Mouse (Mus musculus): Measurements from ENCODE around the gene Dpf3.

Dpf3 gene

DNA sequence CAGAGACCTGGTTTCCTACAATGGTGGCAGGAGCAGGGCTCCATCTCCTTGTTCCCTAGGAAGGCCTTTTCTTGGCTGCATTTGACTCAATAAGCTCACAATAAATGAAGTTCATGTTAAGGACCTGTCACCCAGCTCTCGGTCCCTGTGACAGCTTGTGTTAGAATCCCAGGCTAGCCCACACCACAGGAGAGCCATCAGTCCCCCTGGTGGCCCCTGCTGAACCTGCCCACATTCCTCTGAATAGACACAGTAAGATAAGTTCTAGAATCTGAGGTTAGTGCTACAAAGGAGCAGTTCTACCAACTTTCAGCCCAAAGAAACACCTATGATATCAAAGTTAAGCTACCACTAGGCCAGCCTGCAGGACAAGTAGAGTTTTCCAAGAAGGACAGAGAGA lies 149.2 kb downstream of the Dpf3 start:
- no peak for DNase-seq (ENCODE audit: low spot score)

DNA sequence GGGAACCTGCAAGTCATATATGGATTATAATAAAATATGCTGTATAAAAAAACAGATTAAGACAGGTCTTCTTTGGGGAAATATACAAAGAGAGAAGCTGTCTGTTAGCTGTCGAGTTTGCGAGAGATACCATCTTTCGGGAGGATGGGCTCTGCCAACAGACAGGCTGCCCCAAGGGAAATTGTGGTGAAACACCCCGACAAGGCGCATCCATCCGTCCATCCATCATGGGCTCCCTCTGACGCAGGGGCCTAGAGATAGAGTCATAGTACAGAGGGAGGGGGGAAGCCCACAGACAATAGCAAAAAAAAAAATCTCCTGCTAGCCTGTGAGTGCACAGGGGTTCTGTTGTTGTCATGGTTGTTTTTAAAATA lies 149.8 kb downstream of the Dpf3 start:
- DNase-seq (ENCODE audit: low spot score), result no peak

GRCm38 (mm10) chr12:83337077-83337775 lies 150.3 kb downstream of the Dpf3 start:
- no peak for DNase-seq (ENCODE audit: low spot score)

- no peak for DNase-seq (ENCODE audit: low spot score)
Measured at GRCm38 (mm10) chr12:83330056-83330455, 157.5 kb downstream of the Dpf3 start.

DNA sequence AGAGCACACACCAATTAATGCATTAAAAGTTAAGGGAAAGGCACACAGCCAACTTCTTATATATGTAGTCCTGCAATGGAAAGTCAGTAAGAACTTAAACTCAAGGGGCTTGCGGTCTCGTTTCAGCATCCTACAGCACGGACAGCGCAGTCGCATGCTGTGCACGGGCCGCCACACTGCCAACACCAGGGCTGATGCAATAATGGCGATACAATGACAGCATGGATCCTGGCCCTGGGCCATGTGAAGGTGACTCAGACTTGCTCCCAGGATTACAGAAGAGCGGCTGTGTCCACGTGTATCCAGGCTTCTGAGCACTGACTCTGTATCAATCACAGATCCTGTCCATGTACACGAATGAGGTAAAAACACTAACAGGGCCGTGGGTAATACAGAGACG lies 158.6 kb downstream of the Dpf3 start:
- no peak for DNase-seq (ENCODE audit: low spot score)

DNA sequence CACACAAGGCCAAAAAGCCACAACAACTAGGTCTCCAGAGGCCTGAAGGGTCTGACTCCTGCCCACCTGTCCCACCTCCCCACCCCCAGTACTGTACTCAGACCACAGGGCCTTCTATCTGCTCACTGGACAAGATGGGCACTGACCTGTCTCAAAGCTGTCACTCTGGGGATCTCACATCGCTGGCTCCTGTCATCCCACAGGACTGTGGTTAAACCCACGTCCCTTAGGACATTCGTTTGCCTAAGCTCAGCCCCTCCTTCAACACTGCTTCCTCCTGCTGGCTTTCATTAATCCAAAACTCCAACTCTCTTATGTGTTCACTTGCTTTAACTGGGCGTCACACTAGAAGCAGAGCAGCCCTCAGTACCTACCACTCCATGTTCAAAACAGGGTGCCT lies 159.0 kb downstream of the Dpf3 start:
- no peak for DNase-seq (ENCODE audit: low spot score)

DNA sequence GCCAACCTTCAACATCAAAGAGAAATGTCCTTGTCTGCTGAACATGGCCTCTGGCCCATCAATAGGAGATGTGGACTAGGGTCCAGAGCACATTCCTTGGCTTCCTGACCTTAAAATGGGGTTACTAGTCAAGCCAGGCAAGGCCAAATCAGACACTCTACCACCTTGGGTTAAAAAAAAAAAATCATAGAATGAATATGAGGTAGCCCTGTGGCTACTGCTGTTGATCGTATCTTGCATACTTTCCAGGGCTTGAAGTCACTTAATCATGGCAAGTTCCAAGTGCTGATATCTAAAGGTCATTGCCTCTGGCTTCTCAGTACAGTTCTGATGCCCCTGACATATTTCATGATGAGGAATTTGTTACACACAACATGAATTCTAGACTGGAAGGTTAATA lies 160.1 kb downstream of the Dpf3 start:
- no peak for DNase-seq (ENCODE audit: low spot score)

GRCm38 (mm10) chr12:83320725-83321124 lies 166.8 kb downstream of the Dpf3 start:
- DNase-seq (ENCODE audit: low spot score), result no peak

DNA sequence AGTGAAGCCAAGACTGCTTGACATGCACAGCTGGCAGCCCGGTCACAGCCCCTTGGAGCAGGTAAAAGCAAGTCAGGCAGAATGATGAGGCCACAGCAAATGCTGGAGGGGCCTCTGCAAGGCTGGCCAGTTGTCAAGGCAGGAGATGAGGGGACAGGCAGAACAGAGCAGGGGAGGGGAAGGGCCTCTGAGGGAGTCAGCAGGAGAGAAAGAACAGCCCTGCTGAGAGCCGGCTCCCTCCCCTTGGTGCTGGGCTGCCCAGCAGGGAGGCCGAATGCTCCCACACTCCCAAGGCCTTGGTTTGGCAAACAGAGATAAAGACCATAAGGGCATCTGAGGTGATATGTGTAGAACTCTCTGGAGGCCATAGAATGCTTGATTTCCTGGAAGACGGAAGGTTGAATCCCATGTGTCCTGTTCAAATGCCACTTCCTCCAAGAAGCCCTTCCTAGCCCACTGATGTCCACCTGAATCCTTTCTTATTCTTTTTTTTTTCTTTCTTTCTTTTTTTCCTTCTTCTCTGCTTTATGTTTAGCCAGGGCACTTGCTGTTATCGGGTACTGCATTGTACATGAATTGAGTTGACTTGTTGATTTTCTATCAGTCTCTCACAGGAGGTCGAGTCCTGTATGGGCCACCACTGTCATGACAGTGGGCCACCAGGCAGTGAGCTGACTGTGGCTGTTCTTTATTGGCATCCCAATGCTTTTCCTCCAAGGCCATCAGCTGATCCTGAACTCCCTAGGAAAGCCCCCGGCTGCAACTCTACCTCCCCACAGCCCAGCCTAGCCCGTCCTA lies 169.7 kb downstream of the Dpf3 start:
- no peak for DNase-seq (ENCODE audit: low spot score)

DNA sequence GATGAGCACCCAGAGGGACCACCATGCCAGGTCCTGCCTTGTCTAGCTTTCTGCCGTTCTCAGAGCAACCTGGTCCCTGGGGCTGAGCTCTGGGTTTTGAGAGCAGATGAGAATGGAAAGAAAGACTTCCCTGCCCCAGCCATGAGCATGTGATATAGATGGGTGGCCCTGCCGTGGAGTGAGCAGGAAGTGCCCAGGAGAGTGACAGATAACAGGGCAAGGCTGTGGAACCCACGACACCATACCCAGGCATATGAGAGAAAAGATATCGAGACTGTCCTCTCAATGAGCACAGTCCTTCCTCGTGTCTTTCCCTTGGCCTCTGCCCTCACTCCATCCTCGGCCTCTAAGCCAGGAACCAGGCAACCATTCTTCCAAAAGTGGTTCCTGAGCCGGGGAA lies 172.8 kb downstream of the Dpf3 start:
- DNase-seq (ENCODE audit: low spot score), result no peak

DNA sequence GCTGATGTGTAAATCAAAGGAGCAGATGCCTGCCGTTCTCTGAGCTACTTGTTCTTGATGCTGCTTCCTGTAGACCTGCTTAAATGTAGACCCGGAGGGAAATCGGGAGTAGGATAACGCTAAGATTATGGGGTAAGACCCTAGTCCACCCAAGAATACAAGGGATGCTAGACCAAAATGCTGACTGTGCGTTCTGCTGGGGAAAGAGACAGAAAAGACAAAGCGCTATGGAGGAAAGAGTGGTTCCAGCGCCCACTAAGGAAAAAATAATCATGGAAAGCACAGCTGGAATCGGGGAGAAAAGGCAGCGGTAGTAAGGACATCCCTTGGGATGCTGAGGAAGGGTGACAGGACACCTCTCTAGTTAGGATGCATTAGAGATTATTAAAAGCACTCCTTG lies 174.7 kb downstream of the Dpf3 start:
- DNase-seq (ENCODE audit: low spot score), result no peak

GRCm38 (mm10) chr12:83310567-83310966 lies 176.9 kb downstream of the Dpf3 start:
- no peak for DNase-seq (ENCODE audit: low spot score)

DNA sequence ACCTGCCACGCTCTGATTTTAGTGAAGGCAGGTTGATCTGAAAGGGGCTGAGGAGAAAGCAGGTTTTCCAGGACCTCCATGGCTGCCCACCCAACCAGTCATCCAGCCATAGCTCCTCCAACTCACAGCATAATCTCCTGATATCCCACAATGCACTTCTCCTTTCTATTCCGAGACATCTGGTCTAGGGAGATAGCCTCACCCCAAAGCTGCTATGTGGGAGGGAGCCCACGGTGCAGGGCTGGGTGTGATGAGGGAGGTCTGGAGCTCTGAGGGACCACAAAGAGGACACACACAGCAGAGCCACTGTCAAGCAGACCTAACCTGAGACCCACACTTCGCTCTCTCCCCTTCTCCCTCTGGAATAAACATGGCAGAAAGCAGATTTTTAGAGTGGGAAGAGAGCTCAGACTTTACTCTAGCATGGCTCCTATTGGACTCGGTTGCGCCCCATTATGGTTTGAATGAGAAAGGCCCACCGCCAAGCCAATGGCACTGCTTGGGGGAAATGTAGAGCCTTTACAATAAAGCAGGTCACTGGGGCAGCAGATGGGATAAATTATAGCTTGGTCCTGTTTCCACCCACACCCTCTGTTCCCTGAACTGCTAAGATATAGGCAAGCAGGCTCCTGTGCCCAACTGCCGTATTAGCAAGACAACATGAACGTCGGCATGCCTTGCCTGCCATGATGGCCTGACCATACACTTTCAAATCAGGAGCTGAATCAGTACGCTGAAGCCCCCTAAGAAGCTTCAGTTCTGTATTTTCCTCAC lies 178.3 kb downstream of the Dpf3 start:
- DNase-seq (ENCODE audit: low spot score), result no peak

- no peak for DNase-seq (ENCODE audit: low spot score)
Measured at GRCm38 (mm10) chr12:83308627-83309026, 178.9 kb downstream of the Dpf3 start.

- DNase-seq (ENCODE audit: low spot score), result no peak
Measured at GRCm38 (mm10) chr12:83303221-83303620, 184.3 kb downstream of the Dpf3 start.

DNA sequence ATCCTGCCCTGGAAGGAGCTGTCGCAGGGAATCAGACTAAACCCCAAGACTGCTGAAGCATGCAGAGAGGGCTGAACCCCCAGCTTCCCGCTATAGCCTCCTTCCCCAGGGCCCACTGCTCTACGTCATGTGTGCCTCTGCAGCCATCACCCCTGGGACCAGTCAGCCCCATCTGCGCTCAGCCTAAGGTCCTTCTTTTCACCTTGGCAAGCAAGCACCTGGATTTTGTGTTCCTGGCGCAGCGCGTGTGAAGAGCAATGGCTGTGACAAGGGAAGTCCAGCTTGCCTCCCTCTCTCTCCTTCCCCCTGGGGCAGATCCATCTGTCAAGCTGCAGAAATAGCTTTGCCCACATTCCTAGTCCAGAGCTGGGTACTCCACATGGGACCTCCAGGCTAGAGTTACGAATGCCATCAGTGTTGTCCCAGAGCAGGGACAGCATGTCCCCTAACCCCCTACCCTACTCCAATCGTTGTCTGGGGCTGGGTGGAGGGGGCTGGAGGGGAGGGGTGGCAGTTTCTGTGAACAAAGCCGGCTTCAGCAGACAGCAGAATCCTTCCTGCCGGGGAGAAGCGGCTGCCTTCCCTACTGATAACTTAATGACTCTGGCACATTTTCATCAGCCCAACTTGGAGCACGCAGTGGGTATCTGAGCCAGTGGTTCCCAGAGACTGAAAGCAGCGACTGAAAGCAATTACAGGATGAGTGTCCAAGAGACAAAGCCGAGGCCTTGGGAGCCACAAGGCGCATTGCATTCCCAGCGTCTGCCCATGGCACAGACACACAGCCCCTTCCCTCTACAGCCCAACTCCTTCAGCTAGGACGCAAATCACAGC lies 185.0 kb downstream of the Dpf3 start:
- DNase-seq (ENCODE audit: low spot score), result no peak

- DNase-seq (ENCODE audit: low spot score), result no peak
Measured at GRCm38 (mm10) chr12:83301616-83302319, 185.7 kb downstream of the Dpf3 start.

GRCm38 (mm10) chr12:83298358-83298757 lies 189.2 kb downstream of the Dpf3 start:
- no peak for DNase-seq (ENCODE audit: low spot score)

DNA sequence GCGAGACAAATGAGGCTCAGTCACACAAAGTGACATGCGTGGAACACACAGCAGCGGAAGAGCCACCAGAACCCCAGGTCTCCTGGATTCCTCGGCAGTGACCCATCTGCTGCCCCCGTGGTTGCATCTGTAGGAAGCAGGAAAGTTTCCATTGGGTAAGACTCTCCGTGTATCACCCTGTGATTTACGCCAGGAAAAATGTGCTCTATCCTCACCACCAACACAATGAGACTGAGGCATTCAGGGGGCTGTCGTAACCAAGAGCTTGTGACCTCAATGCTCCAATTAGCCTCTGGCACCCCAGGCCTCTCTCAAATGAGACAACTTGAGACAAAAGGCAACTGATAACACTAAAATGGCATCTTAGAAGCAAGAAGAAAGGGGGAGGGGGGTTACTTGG lies 192.5 kb downstream of the Dpf3 start:
- no peak for DNase-seq (ENCODE audit: low spot score)

GRCm38 (mm10) chr12:83291915-83292314 lies 195.6 kb downstream of the Dpf3 start:
- peak; percentile 25 for DNase-seq (ENCODE audit: low spot score)

Measured in layer of hippocampus, adult 11-12 months (tissue).